Mouse (Mus musculus): Measurements from ENCODE around the gene Casp14. TPM values are rescaled to one million over a fixed set of nuclear protein-coding genes. Genes with fewer than 3 reads are reported as not detected.
"Not testable (repeated sequence)": the region's sequence is repeated elsewhere in the genome, so short reads cannot be mapped to it uniquely, and the experiment has no call there.

Casp14 gene
- polyA plus RNA-seq, 1 experiment from 2014 or later: not detected

- no peaks in the 10 kb centered on the region for H3K27me3 ChIP-seq
- no peak overlapping the region for H3K4me3 ChIP-seq (replicated peaks)
- H3K4me2 ChIP-seq: no peak overlapping the region
- H3K27ac ChIP-seq (replicated peaks): no peak overlapping the region
- H3K9ac ChIP-seq: no peak overlapping the region
- ATAC-seq (ENCODE audit: insufficient read depth): no peak
- H3K36me3 ChIP-seq (replicated peaks): no peaks in the 10 kb centered on the region
- H3K9me3 ChIP-seq (replicated peaks): no peaks in the 10 kb centered on the region
- 55% methylated on average over 3 of the region's 3 CpGs for WGBS (ENCODE audit: insufficient replicate concordance)
- H3K4me1 ChIP-seq (replicated peaks): no peaks in the 10 kb centered on the region
These were observed 8.9 kb upstream of the Casp14 start for GRCm38 (mm10) chr10:78727035-78727434.

DNA sequence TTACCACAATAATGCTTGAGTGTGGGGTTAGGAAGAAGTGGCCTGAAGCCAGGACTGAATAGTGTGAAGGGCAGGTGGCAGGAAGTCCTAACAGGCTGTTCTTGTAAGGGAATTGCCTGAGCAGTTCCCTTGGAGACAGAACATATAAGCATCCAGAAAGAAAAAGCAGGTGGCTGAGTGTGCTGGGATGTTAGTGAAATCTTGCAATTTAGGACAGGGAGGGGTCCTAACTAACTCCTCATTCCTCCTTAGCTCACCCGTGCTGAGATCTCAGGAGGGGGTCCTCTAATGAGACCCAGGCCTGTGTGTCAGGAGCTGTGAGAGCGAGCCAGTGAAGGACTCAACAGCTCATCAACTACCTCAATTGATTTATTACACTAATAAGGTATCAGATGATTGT lies 5.3 kb upstream of the Casp14 start:
- H3K4me3 ChIP-seq (replicated peaks): no peak overlapping the region
- H3K27ac ChIP-seq (replicated peaks): no peak overlapping the region
- no peaks in the 10 kb centered on the region for H3K4me1 ChIP-seq (replicated peaks)
- no peak overlapping the region for H3K4me2 ChIP-seq
- ATAC-seq (ENCODE audit: insufficient read depth): no peak
- H3K27me3 ChIP-seq: no peaks in the 10 kb centered on the region
- 35% methylated on average over 2 of the region's 2 CpGs for WGBS (ENCODE audit: insufficient replicate concordance)
- no peaks in the 10 kb centered on the region for H3K9me3 ChIP-seq (replicated peaks)
- no peak overlapping the region for H3K9ac ChIP-seq
- no peaks in the 10 kb centered on the region for H3K36me3 ChIP-seq (replicated peaks)

GRCm38 (mm10) chr10:78722654-78723053 lies 4.6 kb upstream of the Casp14 start:
- H3K27me3 ChIP-seq: no peaks in the 10 kb centered on the region
- H3K9me3 ChIP-seq (replicated peaks): no peaks in the 10 kb centered on the region
- no peak for ATAC-seq (ENCODE audit: insufficient read depth)
- no peak overlapping the region for H3K4me3 ChIP-seq (replicated peaks)
- H3K27ac ChIP-seq (replicated peaks): no peak overlapping the region
- H3K4me1 ChIP-seq (replicated peaks): no peaks in the 10 kb centered on the region
- no peaks in the 10 kb centered on the region for H3K36me3 ChIP-seq (replicated peaks)
- no peak overlapping the region for H3K4me2 ChIP-seq
- 48% methylated on average over 2 of the region's 2 CpGs for WGBS (ENCODE audit: insufficient replicate concordance)
- H3K9ac ChIP-seq: no peak overlapping the region

- Histone ChIP-seq H3K9ac (no peak overlapping the region), H3K9me3 (replicated peaks) (no peaks in the 10 kb centered on the region), H3K4me2 (no peak overlapping the region), H3K4me1 (replicated peaks) (no peaks in the 10 kb centered on the region), H3K36me3 (replicated peaks) (no peaks in the 10 kb centered on the region), H3K4me3 (replicated peaks) (no peak overlapping the region), H3K27ac (replicated peaks) (no peak overlapping the region), H3K27me3 (no peaks in the 10 kb centered on the region)
- no peak for ATAC-seq (ENCODE audit: insufficient read depth)
- WGBS (ENCODE audit: insufficient replicate concordance): 63% methylated on average over 5 of the region's 5 CpGs
These were observed 3.9 kb upstream of the Casp14 start for GRCm38 (mm10) chr10:78722036-78722435.

DNA sequence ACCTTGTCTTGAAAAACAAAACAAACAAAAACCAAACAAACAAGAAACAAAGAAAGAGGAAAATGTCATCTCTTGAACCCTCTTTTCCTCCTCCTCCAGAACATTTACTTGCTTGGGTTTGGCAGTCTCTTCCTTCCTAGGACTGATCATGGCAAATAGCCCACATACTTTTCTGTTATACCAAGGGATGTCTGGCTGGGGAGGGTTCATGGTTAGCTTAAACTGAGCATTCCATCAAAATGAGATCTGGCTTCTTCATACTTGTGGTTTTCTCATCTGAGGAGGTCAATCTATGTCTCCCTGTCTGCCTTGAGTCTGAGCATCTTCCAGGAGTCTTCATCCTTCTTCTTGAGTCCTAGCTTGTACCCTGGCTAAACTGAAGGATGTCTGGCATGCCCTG lies 1.9 kb downstream of the Casp14 start:
- Histone ChIP-seq H3K4me1 (replicated peaks) (no peaks in the 10 kb centered on the region), H3K27ac (replicated peaks) (no peak overlapping the region), H3K4me2 (no peak overlapping the region), H3K27me3 (no peaks in the 10 kb centered on the region), H3K9ac (no peak overlapping the region), H3K36me3 (replicated peaks) (no peaks in the 10 kb centered on the region), H3K4me3 (replicated peaks) (no peak overlapping the region), H3K9me3 (replicated peaks) (no peaks in the 10 kb centered on the region)
- no peak for ATAC-seq (ENCODE audit: insufficient read depth)

DNA sequence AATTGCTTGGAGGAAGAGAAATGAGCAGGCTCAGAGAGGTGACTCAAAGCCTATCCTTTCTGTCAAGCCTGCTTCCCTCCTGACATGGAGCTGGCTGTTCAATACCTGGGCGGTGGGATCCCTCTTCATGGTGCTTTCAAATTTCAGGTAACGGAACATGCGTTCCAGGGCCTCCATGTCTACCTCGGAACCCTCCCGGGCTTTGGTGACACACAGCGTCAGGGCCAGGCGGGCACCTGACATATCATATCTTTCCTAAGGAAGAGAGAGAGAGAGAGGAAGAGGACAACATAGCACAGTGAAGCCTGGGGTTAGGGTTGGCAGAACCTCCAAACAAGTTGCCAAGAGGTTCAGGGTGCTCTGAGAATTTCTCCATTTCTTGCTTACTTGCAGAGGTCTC lies 2.9 kb downstream of the Casp14 start:
- no peak overlapping the region for H3K9ac ChIP-seq
- no peaks in the 10 kb centered on the region for H3K4me1 ChIP-seq (replicated peaks)
- H3K9me3 ChIP-seq (replicated peaks): no peaks in the 10 kb centered on the region
- H3K4me3 ChIP-seq (replicated peaks): no peak overlapping the region
- H3K36me3 ChIP-seq (replicated peaks): no peaks in the 10 kb centered on the region
- 69% methylated on average over 7 of the region's 7 CpGs for WGBS (ENCODE audit: insufficient replicate concordance)
- H3K27ac ChIP-seq (replicated peaks): no peak overlapping the region
- ATAC-seq (ENCODE audit: insufficient read depth): no peak
- no peaks in the 10 kb centered on the region for H3K27me3 ChIP-seq
- H3K4me2 ChIP-seq: no peak overlapping the region

- ATAC-seq (ENCODE audit: insufficient read depth): no peak
- Histone ChIP-seq H3K9ac (no peak overlapping the region), H3K36me3 (replicated peaks) (no peaks in the 10 kb centered on the region), H3K4me1 (replicated peaks) (no peaks in the 10 kb centered on the region), H3K9me3 (replicated peaks) (no peaks in the 10 kb centered on the region), H3K4me3 (replicated peaks) (no peak overlapping the region), H3K27me3 (no peaks in the 10 kb centered on the region), H3K27ac (replicated peaks) (no peak overlapping the region), H3K4me2 (no peak overlapping the region)
- 42% methylated on average over 6 of the region's 6 CpGs for WGBS (ENCODE audit: insufficient replicate concordance)
These were observed 4.0 kb downstream of the Casp14 start for GRCm38 (mm10) chr10:78714129-78714528.

DNA sequence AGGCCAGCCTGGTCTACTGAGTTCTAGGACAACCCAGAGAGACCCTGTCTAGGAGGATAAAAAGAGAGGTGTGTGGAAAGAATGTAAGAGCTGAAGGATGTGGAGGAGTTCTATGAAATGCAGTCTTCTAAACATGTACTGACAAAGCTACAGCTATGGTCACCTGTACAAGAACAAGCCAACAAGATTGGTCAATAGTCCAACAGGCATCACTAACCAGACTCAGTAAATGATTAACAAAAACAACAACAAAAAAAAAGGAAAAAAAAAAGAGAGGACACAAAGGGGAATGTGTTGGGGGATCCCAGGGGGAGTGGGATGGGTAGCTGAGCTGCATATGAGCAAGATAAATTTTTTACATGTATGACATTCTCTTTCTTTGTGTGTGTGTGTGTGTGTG lies 7.4 kb downstream of the Casp14 start:
- H3K27me3 ChIP-seq: no peaks in the 10 kb centered on the region
- no peaks in the 10 kb centered on the region for H3K4me1 ChIP-seq (replicated peaks)
- ATAC-seq (ENCODE audit: insufficient read depth): no peak
- no peak overlapping the region for H3K4me2 ChIP-seq
- H3K9me3 ChIP-seq (replicated peaks): no peaks in the 10 kb centered on the region
- H3K36me3 ChIP-seq (replicated peaks): no peaks in the 10 kb centered on the region
- no peak overlapping the region for H3K27ac ChIP-seq (replicated peaks)
- no peak overlapping the region for H3K4me3 ChIP-seq (replicated peaks)
- H3K9ac ChIP-seq: no peak overlapping the region

DNA sequence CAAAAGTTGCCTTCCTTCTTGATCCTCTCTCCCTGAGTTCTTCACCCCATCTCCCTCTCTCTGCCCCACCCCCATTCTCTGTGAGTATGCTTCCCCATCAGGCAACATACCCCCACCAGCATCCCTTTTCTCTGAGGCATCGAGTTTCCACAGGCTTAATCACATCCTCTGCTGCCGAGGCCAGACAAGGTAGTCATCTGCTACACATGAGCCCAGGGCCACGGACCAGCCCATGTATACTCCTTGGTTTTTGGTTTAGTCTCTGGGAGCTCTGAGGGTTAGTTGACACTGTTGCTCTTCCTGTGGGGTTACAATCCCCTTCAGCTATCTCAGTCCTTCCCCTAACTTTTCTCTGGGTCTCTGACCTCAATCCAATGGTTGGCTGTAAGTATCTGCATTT lies 17.2 kb downstream of the Casp14 start:
- H3K36me3 ChIP-seq (replicated peaks): no peaks in the 10 kb centered on the region
- no peak for ATAC-seq (ENCODE audit: insufficient read depth)
- H3K4me2 ChIP-seq: no peak overlapping the region
- H3K4me1 ChIP-seq (replicated peaks): no peaks in the 10 kb centered on the region
- no peaks in the 10 kb centered on the region for H3K9me3 ChIP-seq (replicated peaks)
- H3K4me3 ChIP-seq (replicated peaks): no peak overlapping the region
- no peaks in the 10 kb centered on the region for H3K27me3 ChIP-seq
- no peak overlapping the region for H3K9ac ChIP-seq
- WGBS (ENCODE audit: insufficient replicate concordance): 45% methylated on average over 3 of the region's 3 CpGs
- H3K27ac ChIP-seq (replicated peaks): no peak overlapping the region

DNA sequence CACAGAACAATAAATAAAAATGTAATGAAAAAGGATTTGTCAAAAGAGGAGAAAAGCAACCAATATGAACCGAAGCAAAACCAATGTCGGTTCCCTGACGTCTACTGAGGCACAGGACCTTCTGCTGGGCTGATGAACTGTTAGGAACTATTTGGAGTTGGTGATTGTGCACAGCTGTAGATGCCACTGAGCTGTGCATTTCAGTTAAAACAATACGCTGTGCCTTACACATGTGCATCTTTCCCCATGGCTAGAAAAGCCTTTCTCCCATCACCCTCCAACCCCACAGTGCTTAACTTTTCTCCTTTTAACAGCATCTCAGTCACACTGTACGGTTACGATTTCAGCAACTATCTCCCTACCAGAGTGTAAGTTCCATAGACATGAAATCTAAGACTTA lies 28.1 kb downstream of the Casp14 start:
- Histone ChIP-seq H3K27ac (replicated peaks) (no peak overlapping the region), H3K36me3 (replicated peaks) (no peaks in the 10 kb centered on the region), H3K27me3 (no peaks in the 10 kb centered on the region), H3K4me2 (no peak overlapping the region), H3K4me3 (replicated peaks) (no peak overlapping the region), H3K4me1 (replicated peaks) (no peaks in the 10 kb centered on the region), H3K9ac (no peak overlapping the region), H3K9me3 (replicated peaks) (no peaks in the 10 kb centered on the region)
- 63% methylated on average over 6 of the region's 6 CpGs for WGBS (ENCODE audit: insufficient replicate concordance)
- no peak for ATAC-seq (ENCODE audit: insufficient read depth)

DNA sequence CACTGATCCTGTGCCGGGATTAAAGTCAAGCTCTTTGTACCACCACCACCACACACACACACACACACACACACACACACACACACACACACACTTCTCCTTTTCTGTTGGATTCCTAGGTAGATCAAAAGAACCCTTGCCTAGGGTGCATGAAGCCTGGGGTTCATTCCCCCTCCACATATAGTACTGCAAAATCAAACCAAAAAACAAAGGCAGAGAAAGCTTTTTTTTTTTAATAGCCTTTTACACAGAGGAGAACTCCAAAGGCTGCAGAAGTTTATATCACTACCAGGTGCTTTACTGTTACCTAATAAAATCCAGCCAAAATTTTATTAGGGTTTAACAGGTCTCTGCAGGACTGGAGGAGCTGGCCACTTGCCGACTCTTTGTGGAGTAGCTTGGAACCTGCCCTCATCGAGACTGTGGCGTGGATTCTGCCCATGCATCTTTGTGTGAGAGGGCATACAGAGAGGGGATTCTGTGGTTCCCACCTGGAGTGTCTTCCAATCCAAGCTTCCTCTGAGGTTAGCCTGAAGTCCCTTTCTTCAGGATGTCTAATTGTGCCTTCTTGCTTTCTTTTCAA lies 31.0 kb downstream of the Casp14 start:
- ATAC-seq (ENCODE audit: insufficient read depth): no peak
- Histone ChIP-seq H3K9me3 (replicated peaks) (no peaks in the 10 kb centered on the region), H3K36me3 (replicated peaks) (no peaks in the 10 kb centered on the region), H3K27me3 (no peaks in the 10 kb centered on the region), H3K4me3 (replicated peaks) (no peak overlapping the region), H3K9ac (no peak overlapping the region), H3K4me1 (replicated peaks) (no peaks in the 10 kb centered on the region), H3K4me2 (no peak overlapping the region), H3K27ac (replicated peaks) (no peak overlapping the region)
- WGBS (ENCODE audit: insufficient replicate concordance): 48% methylated on average over 4 of the region's 4 CpGs

GRCm38 (mm10) chr10:78670121-78670520 lies 48.0 kb downstream of the Casp14 start:
- H3K4me1 ChIP-seq (replicated peaks); H3K36me3 ChIP-seq (replicated peaks); H3K4me3 ChIP-seq (replicated peaks); H3K9me3 ChIP-seq (replicated peaks); H3K27me3 ChIP-seq; H3K4me2 ChIP-seq; ATAC-seq (ENCODE audit: insufficient read depth); H3K9ac ChIP-seq; H3K27ac ChIP-seq (replicated peaks): not testable (repeated sequence)
- WGBS (ENCODE audit: insufficient replicate concordance): 0% methylated on average over 1 of the region's 1 CpGs
